Mouse (Mus musculus): ENCODE data around the gene Akr1cl.

Akr1cl gene

DNA sequence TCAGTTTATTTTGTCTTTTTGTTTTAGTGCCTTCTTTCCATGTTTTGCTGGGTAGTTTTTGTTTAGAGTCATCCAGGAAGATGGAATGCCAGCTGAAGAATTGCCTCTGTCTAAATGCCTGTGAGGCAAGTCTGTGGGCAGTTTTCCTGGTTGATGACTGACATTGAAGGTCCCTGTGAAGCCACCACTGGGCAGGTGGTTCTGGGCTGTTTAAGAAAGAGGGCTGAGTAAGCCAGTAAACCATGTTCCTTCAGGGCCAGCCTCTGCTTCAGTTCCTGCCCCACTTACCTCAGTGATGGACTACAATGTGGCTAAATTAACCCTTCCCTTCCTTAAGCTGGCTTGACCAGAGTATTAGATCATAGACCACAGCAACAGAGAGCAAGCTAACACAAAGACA is 44.4 kb downstream of the Akr1cl start:
- DNase-seq (ENCODE audit: low spot score), result no peak

DNA sequence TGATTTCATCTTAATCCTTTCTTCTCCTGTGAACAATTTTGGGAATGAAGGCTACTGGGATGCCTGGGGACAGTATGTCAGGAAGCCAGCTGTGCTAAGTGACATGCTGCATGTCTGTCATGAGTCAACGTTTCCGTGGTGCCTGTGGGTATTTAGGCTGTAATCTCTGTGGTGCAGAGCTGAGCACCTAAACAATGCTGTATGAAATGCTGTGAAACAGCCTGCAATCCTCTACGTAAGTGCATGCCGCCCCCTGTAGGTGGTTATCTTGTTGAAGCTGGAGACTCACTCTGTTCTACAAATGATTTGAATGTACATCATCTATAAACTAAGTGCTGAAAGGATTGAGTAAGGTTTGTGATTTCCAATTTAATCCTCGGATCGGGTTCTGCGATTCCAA is 46.4 kb downstream of the Akr1cl start:
- no peak for DNase-seq (ENCODE audit: low spot score)

DNA sequence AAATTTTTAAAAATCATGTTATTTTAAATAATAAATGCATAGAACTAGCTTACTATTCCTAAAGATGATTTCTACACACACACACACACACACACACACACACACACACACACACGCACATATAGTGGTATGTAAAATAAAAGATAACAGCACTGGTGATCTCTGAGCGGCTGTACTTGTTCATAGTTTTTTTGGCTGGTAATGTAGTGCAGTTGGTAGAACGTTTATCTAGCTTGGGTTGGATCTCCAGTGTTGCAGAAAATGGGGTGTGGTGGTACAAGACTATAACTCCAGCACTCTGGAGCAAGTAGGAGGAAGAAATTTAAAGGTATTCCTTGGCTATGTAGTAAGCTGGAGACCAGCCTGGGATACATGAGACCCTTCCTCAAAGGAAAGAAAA is 49.3 kb downstream of the Akr1cl start:
- no peak for DNase-seq (ENCODE audit: low spot score)

DNA sequence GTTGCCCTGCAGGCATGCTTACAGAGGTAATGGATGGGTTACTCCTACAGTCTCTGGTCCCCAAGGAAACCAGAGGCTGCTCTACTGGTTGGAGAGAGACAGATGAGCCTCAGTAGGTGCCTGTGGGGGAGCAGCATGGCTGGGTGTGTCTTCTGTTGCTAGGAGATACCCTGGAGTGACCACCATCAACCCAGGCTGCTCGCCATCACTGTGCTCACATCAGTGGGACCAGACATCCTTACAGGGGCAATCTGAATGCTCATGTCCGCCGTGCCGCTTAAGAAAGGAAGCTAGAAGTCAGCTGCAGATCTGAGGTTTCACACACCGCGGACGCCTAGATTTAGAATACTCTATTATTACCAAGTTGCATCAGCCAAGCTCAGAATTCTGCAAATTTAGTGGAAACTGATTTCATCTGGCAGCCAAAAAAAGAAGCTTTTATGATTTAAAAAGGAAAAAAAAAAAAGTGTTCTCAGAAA is 54.2 kb downstream of the Akr1cl start:
- no peak for DNase-seq (ENCODE audit: low spot score)

DNA sequence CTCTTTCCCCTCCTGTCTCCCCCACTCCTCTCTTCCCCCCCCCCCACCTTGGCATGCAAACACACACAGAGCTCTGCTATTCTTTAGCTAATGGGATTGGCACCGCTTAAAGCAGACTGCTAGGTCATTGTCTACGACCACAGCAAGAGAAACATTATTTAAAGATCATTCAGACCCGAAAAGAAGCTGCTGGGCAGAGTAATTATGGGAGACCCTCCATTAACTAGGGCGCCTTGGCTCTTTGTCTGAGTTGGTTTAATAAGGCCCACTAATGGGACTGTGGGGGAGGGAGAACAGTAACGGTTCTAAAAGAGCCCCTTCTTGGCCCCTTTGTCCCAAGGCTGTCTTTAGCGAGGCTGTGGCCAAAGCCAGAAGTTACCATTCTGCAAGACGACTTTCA is 57.2 kb downstream of the Akr1cl start:
- DNase-seq (ENCODE audit: low spot score), result no peak

DNA sequence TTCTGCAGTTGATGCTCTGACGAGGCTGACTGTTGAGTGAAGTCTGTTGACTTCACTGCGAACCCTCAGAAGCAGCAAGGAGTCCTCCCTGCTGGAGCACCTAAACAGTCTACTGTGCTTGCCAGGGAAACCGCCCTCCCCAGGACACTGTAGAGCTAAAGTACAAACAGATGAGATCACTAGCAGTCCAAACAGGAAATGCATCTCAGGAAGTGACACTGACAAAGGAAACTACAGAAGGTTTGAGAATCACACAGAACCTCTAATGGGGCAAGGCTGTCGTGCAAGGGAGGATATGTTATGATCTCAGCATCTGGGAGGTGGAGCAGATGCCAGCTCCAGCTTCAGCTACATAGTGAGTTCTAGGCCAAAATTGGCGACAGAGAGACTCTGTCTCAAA is 61.9 kb downstream of the Akr1cl start:
- DNase-seq (ENCODE audit: low spot score), result no peak

All from yolk sac, embryonic 10.5 days (tissue).